Mouse (Mus musculus) stomach, embryonic 14.5 days (tissue): ENCODE measurements around the gene Prr7. TPM values are rescaled to one million over a fixed set of nuclear protein-coding genes. Genes with fewer than 3 reads are reported as not detected.

ENCODE experiments used
- ATAC-seq: fragments of 200-750 bp; cut with Nextera tagmentation; 2 replicates; pipeline ENCODE4 v1.8.0; 2017; ENCODE audit warnings: low read depth, moderate TSS enrichment; ENCODE audit not compliant: insufficient number of reproducible peaks, insufficient read depth, low FRiP score
- H3K27ac ChIP-seq: fragments of 300-500 bp; sonication (generic); 2 replicates; pipeline ENCODE4 v1.5.1; 2014; ENCODE audit warnings: mild to moderate bottlenecking, low read length, moderate library complexity, mixed read lengths
- H3K27me3 ChIP-seq: fragments of 300-500 bp; sonication (generic); 2 replicates; pipeline ENCODE4 v1.6.1; 2014; ENCODE audit warnings: low read length, control low read depth, mixed read lengths; ENCODE audit not compliant: control insufficient read depth, insufficient read depth
- H3K36me3 ChIP-seq: fragments of 300-500 bp; sonication (generic); 2 replicates; pipeline ENCODE4 v1.6.1; 2014; ENCODE audit warnings: mild to moderate bottlenecking, control low read depth, low read length, moderate library complexity, mixed read lengths; ENCODE audit not compliant: control insufficient read depth, insufficient read depth
- H3K4me1 ChIP-seq: fragments of 300-500 bp; sonication (generic); 2 replicates; pipeline ENCODE4 v1.6.1; 2014; ENCODE audit warnings: low read length, control low read depth, mixed read lengths; ENCODE audit not compliant: control insufficient read depth, insufficient read depth
- H3K4me2 ChIP-seq: fragments of 300-500 bp; sonication (generic); replicated peaks from 2 replicates; pipeline ENCODE4 v1.6.1; 2014; ENCODE audit warnings: low read depth, low read length, control low read depth
- H3K4me3 ChIP-seq: fragments of 300-500 bp; sonication (generic); 2 replicates; pipeline ENCODE4 v1.5.1; 2014; ENCODE audit warnings: low read depth, low read length, control low read depth
- H3K9ac ChIP-seq: fragments of 300-500 bp; sonication (generic); replicated peaks from 2 replicates; pipeline ENCODE4 v1.6.1; 2014; ENCODE audit warnings: low read depth, mild to moderate bottlenecking, control low read depth, low read length, moderate library complexity, mixed read lengths
- H3K9me3 ChIP-seq: fragments of 300-500 bp; sonication (generic); 2 replicates; pipeline ENCODE4 v1.6.1; 2016; ENCODE audit warnings: low read depth, low read length, control low read depth; ENCODE audit not compliant: control insufficient read depth
- WGBS: fragments of 180-500 bp; shearing (Covaris S2); extraction: QIAGEN DNeasy Blood & Tissue Kit; methylation state at CpG from one replicate; pipeline ENCODE4 v1.1.7; 2014; 5-methylcytosine and 5-hydroxymethylcytosine counted together
- polyA plus RNA-seq: library from polyadenylated mRNA; unstranded; fragments of >200 nt; fragmentation: Nextera tagmentation; extraction: Ambion mirVana; gene quantifications from 2 replicates; pipeline ENCODE4 v1.2.1, GENCODE M21; 2014

Gene Prr7
- polyA plus RNA-seq, 1 experiment from 2014 or later, result 1.4 TPM

DNA sequence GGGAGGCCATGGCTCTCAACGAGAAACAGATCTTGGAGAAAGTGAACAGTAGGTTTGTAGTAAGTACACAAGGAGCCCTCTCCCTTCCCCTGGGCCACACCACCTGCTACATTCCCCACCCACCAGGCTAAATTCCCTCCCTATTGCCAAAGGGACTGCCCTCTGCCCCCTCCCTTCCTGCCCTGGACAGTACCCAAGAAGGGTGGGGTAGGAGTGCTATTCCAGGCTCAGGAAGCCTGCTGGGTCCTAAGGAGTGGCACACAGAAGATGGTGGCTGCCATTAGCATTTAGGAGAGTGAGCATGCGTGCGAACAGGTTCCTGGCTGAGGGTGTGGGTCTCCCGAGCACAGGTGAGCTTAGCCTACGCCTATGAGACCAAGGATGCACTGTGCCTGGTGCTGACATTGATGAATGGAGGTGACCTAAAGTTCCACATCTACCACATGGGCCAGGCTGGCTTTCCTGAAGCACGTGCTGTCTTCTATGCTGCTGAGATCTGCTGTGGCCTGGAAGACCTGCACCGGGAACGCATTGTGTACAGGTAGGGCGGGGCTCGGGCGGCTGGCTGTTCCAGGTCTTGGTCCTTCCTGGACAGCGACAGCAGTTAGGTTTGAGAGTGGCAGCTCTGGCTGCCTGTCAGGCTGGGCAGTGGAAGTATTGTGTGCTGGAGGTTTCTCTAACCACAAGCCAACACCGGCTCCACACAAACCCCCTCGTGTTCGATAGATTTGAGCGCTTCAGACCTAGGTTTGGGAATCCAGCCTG, 12.1 kb upstream of the Prr7 start:
- WGBS, result 85% methylated on average over 16 of the region's 16 CpGs
- H3K9me3 ChIP-seq, result no peaks in the 10 kb centered on the region
- no peaks in the 10 kb centered on the region for H3K27me3 ChIP-seq
- H3K27ac ChIP-seq, result no peak overlapping the region
- peaks cover 66% of the 10 kb centered on the region for H3K36me3 ChIP-seq
- no peaks in the 10 kb centered on the region for H3K4me1 ChIP-seq
- no peak overlapping the region for H3K9ac ChIP-seq
- no peak overlapping the region for H3K4me2 ChIP-seq
- ATAC-seq, result no peak
- no peak overlapping the region for H3K4me3 ChIP-seq

DNA sequence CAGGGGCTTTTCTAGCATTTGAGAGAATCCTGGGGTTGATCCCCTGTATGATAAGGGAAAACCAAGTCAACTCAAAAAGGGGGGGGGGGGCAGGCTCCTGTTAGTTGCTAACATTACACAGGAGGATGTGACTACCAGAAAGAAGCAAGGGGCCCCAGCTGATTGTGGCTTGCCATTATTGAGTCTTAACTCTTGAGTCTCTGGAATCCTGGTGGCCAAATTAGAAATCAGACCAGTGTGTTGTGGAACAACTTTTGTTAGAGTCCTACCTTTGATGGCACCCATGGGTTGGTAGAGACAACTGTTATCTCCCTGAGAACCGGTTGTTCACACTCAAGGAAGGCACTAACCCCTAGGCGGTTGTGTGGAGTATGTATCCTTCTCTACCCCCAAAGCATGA, 1.1 kb upstream of the Prr7 start:
- no peaks in the 10 kb centered on the region for H3K27me3 ChIP-seq
- peaks cover 27% of the 10 kb centered on the region; the same call in 1 of the 2 replicates for H3K36me3 ChIP-seq
- no peak for ATAC-seq
- peaks cover 12% of the 10 kb centered on the region for H3K4me1 ChIP-seq
- H3K4me2 ChIP-seq, result no peak overlapping the region
- H3K4me3 ChIP-seq, result no peak overlapping the region
- no peak overlapping the region for H3K9ac ChIP-seq
- H3K9me3 ChIP-seq, result no peaks in the 10 kb centered on the region
- no peak overlapping the region for H3K27ac ChIP-seq
- WGBS, result 52% methylated on average over 2 of the region's 2 CpGs

DNA sequence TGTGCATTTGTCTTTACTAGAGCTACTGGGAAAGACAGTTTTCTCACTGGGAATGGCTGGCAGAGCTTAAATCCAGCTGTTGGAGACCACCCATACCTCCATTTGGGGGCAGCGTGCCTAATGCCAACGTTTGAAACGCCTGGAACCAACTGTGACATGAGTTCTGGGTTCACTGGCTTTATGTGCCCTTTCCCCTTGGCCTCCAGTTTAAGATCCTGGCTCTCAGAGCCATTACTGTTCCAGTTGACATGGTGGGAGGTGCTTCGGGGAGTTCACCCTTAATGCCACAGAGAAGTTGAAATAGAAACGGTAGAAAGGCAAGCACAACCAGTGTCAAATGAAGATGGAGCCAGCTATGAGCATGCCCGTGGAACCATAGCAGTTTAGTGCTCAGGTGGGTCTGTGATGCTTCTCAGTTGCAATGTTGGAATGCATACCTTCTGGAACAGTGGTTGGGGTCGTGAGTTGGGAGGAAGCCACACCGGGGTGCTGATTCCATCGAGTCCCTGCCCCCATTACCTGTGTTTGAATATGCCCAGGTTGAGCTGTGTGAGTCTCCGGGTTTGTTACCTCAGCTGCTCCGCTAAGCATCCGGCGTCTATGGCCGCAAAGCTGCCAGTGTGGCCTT, 554 bp upstream of the Prr7 start:
- Histone ChIP-seq H3K9me3 (no peaks in the 10 kb centered on the region), H3K27me3 (no peaks in the 10 kb centered on the region), H3K4me2 (peak overlapping the region; percentile 83), H3K9ac (no peak overlapping the region), H3K27ac (no peak overlapping the region), H3K36me3 (peaks cover 24% of the 10 kb centered on the region; the same call in 1 of the 2 replicates), H3K4me1 (peaks cover 12% of the 10 kb centered on the region), H3K4me3 (peak overlapping the region; percentile 55)
- WGBS, result 11% methylated on average over 14 of the region's 14 CpGs
- peak; percentile 25; the same call in 1 of the 2 replicates for ATAC-seq

GRCm38 (mm10) chr13:55465184-55465583, 1.1 kb downstream of the Prr7 start:
- Histone ChIP-seq H3K4me1 (peaks cover 12% of the 10 kb centered on the region), H3K4me3 (0 out of 2 replicates have a peak overlapping the region, but pooled peaks have one; percentile 55), H3K9me3 (no peaks in the 10 kb centered on the region), H3K4me2 (peak overlapping the region; percentile 83), H3K36me3 (peaks cover 7% of the 10 kb centered on the region; the same call in 1 of the 2 replicates), H3K27ac (no peak overlapping the region), H3K9ac (no peak overlapping the region), H3K27me3 (no peaks in the 10 kb centered on the region)
- no peak for ATAC-seq
- WGBS, result 35% methylated on average over 3 of the region's 3 CpGs

- no peak overlapping the region for H3K4me2 ChIP-seq
- no peaks in the 10 kb centered on the region for H3K27me3 ChIP-seq
- no peaks in the 10 kb centered on the region for H3K9me3 ChIP-seq
- no peak overlapping the region for H3K27ac ChIP-seq
- ATAC-seq, result no peak
- H3K9ac ChIP-seq, result no peak overlapping the region
- H3K4me3 ChIP-seq, result no peak overlapping the region
- 63% methylated on average over 5 of the region's 5 CpGs for WGBS
- H3K4me1 ChIP-seq, result peaks cover 13% of the 10 kb centered on the region
- peaks cover 7% of the 10 kb centered on the region; the same call in 1 of the 2 replicates for H3K36me3 ChIP-seq
These were observed 1.9 kb downstream of the Prr7 start for GRCm38 (mm10) chr13:55465830-55466440.

GRCm38 (mm10) chr13:55468851-55469560, 4.9 kb downstream of the Prr7 start:
- H3K27me3 ChIP-seq, result no peaks in the 10 kb centered on the region
- H3K36me3 ChIP-seq, result peaks cover 2% of the 10 kb centered on the region; the same call in 1 of the 2 replicates
- H3K4me2 ChIP-seq, result no peak overlapping the region
- no peak for ATAC-seq
- no peak overlapping the region for H3K27ac ChIP-seq
- peaks cover 16% of the 10 kb centered on the region for H3K4me1 ChIP-seq
- no peaks in the 10 kb centered on the region for H3K9me3 ChIP-seq
- H3K9ac ChIP-seq, result no peak overlapping the region
- WGBS, result 40% methylated on average over 13 of the region's 13 CpGs
- no peak overlapping the region for H3K4me3 ChIP-seq

DNA sequence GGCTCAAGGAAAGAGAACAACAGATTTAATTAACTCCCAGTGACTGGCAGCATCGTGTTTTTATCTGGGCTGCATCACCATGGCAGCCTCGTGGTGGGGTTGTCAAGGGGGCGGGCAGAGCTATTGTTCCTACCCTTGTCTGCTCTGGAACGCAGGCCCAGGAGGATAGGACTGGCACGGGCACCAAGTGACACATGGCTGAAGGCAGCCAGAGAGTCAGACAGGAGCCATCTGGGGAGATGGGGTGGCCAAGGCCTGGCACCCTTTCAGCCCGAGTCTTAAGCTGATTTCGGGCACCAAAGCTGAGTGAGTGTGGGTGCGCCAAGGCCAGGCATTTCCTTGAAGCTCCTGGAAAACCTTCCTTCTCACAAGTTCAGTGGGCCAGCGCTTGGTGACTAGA, 6.3 kb downstream of the Prr7 start:
- 0 out of 2 replicates have a peak overlapping the region, but pooled peaks have one; percentile 100 for H3K4me2 ChIP-seq
- no peak for ATAC-seq
- H3K9me3 ChIP-seq, result no peaks in the 10 kb centered on the region
- H3K27me3 ChIP-seq, result no peaks in the 10 kb centered on the region
- peaks cover 8% of the 10 kb centered on the region; the same call in 1 of the 2 replicates for H3K4me1 ChIP-seq
- no peak overlapping the region for H3K4me3 ChIP-seq
- 76% methylated on average over 9 of the region's 9 CpGs for WGBS
- no peak overlapping the region for H3K9ac ChIP-seq
- no peak overlapping the region for H3K27ac ChIP-seq
- peaks cover 16% of the 10 kb centered on the region for H3K36me3 ChIP-seq
